Comparison of ENCODE assay signal across 27 mouse cellular contexts in genomic region chr1:175580346-175580745, GRCm38 (mm10). TPM values are rescaled to one million over a fixed set of nuclear protein-coding genes. Genes with fewer than 3 reads are reported as not detected.
A peak's percentile ranks its signal among the peaks of the same experiment; 100 is the strongest.
DNase-seq lines count a peak whose midpoint lies in the region; ATAC-seq lines count a peak whose summit lies in the region.
"Had no signal": no experiment of that assay in that cellular context is flagged by ENCODE, and none has a peak within 500 bp of the region (broad histone marks: within the 10 kb centered on the region; RNA-seq: fewer than 3 reads in every experiment).

No protein-coding gene starts in this region.

- H3K9me3 ChIP-seq in kidney, embryonic 15.5 days (replicated peaks), result no peaks in the 10 kb centered on the region
- H3K9me3 ChIP-seq: forebrain, embryonic 12.5 days; hindbrain, embryonic 12.5 days; limb, embryonic 13.5 days; liver, embryonic 13.5 days; midbrain, embryonic 15.5 days had no signal

- peak; percentile 78 for ATAC-seq in frontal cortex, adult (ENCODE audit: low TSS enrichment)
- ATAC-seq in kidney, embryonic 15.5 days (replicated peaks; ENCODE audit: low FRiP score), result no peak
- ATAC-seq: CD4-positive, CD25-positive, alpha-beta regulatory T cell, adult 4 months; inflammation-experienced regulatory T-cells, adult 6 months; midbrain, embryonic 15.5 days; Patski had no signal

- H3K27me3 ChIP-seq in kidney, embryonic 15.5 days, result no peaks in the 10 kb centered on the region
- H3K27me3 ChIP-seq: forebrain, embryonic 12.5 days; hindbrain, embryonic 12.5 days; limb, embryonic 13.5 days; liver, embryonic 13.5 days; midbrain, embryonic 15.5 days; Patski had no signal

- WGBS in kidney, embryonic 15.5 days, result 92% methylated on average over 7 of the region's 7 CpGs

- no peak overlapping the region for H3K9ac ChIP-seq in kidney, embryonic 15.5 days
- H3K9ac ChIP-seq: forebrain, embryonic 12.5 days; hindbrain, embryonic 12.5 days; limb, embryonic 13.5 days; liver, embryonic 13.5 days; lung, embryonic 14.5 days; midbrain, embryonic 15.5 days had no signal

- no peak for DNase-seq in frontal cortex, postnatal 10 days (ENCODE audit: low spot score in 2 of 2)
- peak; percentile 24 to 28 for DNase-seq in left cerebral cortex, adult 18-20 months (ENCODE audit: low spot score in 2 of 2)
- DNase-seq in left cerebral cortex, postnatal 4 days, result no peak
- DNase-seq in cerebellum, adult 18-20 months, result peak; percentile 34 to 48
- DNase-seq in cerebellum, postnatal 25 days, result peak; percentile 17 to 30
- no peak for DNase-seq in kidney, postnatal 14 days
- DNase-seq: adrenal gland, postnatal 10 days; heart, postnatal 10 days; kidney, adult 2 months; kidney, postnatal 36 days; liver, embryonic 13.5 days; lung, embryonic 14.5 days; lung, postnatal 36 days had no signal

- intact Hi-C loops in left cerebral cortex, postnatal 4 days (cut with DNase I), result no loop called here

- no peaks in the 10 kb centered on the region for H3K4me1 ChIP-seq in kidney, embryonic 15.5 days
- H3K4me1 ChIP-seq: hindbrain, embryonic 12.5 days; limb, embryonic 13.5 days; liver, embryonic 13.5 days; midbrain, embryonic 15.5 days had no signal

- H3K27ac ChIP-seq in kidney, embryonic 15.5 days, result no peak overlapping the region
- H3K27ac ChIP-seq: forebrain, embryonic 12.5 days; hindbrain, embryonic 12.5 days; limb, embryonic 13.5 days; liver, embryonic 13.5 days; midbrain, embryonic 15.5 days had no signal

- H3K36me3 ChIP-seq in kidney, embryonic 15.5 days, result no peaks in the 10 kb centered on the region
- H3K36me3 ChIP-seq: forebrain, embryonic 12.5 days; hindbrain, embryonic 12.5 days; limb, embryonic 13.5 days; liver, embryonic 13.5 days; midbrain, embryonic 15.5 days had no signal

- H3K4me3 ChIP-seq in kidney, embryonic 15.5 days (replicated peaks), result no peak overlapping the region
- H3K4me3 ChIP-seq: forebrain, embryonic 12.5 days; hindbrain, embryonic 12.5 days; left cerebral cortex, adult 2 months; limb, embryonic 13.5 days; liver, embryonic 13.5 days; midbrain, embryonic 15.5 days; myocyte had no signal

- no peak overlapping the region for H3K4me2 ChIP-seq in kidney, embryonic 15.5 days
- H3K4me2 ChIP-seq: forebrain, embryonic 12.5 days; heart, embryonic 11.5 days; hindbrain, embryonic 12.5 days; limb, embryonic 13.5 days; liver, embryonic 13.5 days; lung, embryonic 14.5 days; midbrain, embryonic 15.5 days had no signal

RNA-seq across cellular contexts. Expression of gene Kmo, which starts 39.8 kb away (rescaled TPM):
- total RNA-seq in left cerebral cortex, adult 18-20 months (2021), result under 1 TPM in 1 of 2 experiments, not detected in 1; 0.23 TPM
- under 1 TPM; 0.10 to 0.34 TPM for total RNA-seq in left cerebral cortex, postnatal 4 days (2021)
- 0.25 and 0.37 TPM in 2 replicates for polyA plus RNA-seq in kidney, embryonic 15.5 days (2015; fragmentation: Nextera tagmentation; extraction: Ambion mirVana)
- total RNA-seq: ES-E14 had no signal
- polyA plus RNA-seq: hindbrain, embryonic 12.5 days; myocyte; neural tube, embryonic 14.5 days had no signal

RNA-seq across cellular contexts. Expression of gene Fh1, which starts 45.1 kb away (rescaled TPM):
- total RNA-seq in left cerebral cortex, adult 18-20 months (2021), result 10 to 100 TPM; 83.8 to 88.1 TPM
- total RNA-seq in left cerebral cortex, postnatal 4 days (2021), result 10 to 100 TPM; 66.2 to 73.0 TPM
- polyA plus RNA-seq in kidney, embryonic 15.5 days (2015; fragmentation: Nextera tagmentation; extraction: Ambion mirVana), result 127 and 133 TPM in 2 replicates

Comparison
In these comparisons a context has a peak if more than half of its experiments do, and no peak if none do; other contexts are left out.
1. DNase-seq: peak in left cerebral cortex, adult 18-20 months (2 of 2), cerebellum, adult 18-20 months (2 of 2) and cerebellum, postnatal 25 days (2 of 2); none in frontal cortex, postnatal 10 days (0 of 2), left cerebral cortex, postnatal 4 days (single experiment) and kidney, postnatal 14 days (single experiment).